Mouse (Mus musculus): ENCODE measurements around the gene Them7. TPM values are rescaled to one million over a fixed set of nuclear protein-coding genes. Genes with fewer than 3 reads are reported as not detected.
A peak's percentile ranks its signal among the peaks of the same experiment; 100 is the strongest.

The Them7 gene
- polyA plus RNA-seq, 1 experiment from 2014 or later, result 0.17 TPM

DNA sequence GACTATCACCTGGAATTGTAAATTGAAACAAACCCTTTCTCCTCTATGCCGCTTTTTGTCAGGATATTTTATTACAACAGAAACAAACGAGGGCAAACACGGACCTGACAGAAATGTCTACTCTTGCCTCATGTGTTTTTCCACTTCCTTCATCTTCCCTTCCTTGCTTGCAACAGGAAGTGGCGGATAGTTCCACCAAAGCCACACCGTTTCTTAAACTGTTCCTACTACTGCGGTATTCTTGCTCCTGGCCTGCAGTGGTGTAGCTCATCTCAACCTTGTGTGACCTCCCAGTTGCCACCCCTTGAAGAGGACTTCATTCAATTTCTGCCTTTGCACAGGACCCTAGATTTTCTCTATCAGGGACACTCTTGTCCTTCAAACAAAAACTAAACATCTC lies 81.8 kb downstream of the Them7 start:
- DNase-seq (ENCODE audit: low spot score) (no peak), ATAC-seq (ENCODE audit: low FRiP score) (no peak)
- Histone ChIP-seq H3K27me3 (ENCODE audit: control insufficient read depth, insufficient read depth, low read length) (no peaks in the 10 kb centered on the region), H3K36me3 (ENCODE audit: control insufficient read depth, insufficient read depth, low read length) (no peaks in the 10 kb centered on the region), H3K27ac (ENCODE audit: low read depth, low read length) (no peak overlapping the region), H3K4me2 (replicated peaks; ENCODE audit: low read depth, low read length) (no peak overlapping the region), H3K4me1 (replicated peaks; ENCODE audit: control insufficient read depth, insufficient read depth, low read length) (no peaks in the 10 kb centered on the region), H3K4me3 (ENCODE audit: low read depth, low read length) (no peak overlapping the region), H3K9me3 (ENCODE audit: control insufficient read depth, low read length) (no peaks in the 10 kb centered on the region), H3K9ac (ENCODE audit: low read depth, low read length) (no peak overlapping the region)
- 87% methylated on average over 6 of the region's 6 CpGs for WGBS

- DNase-seq (ENCODE audit: low spot score) (peak; percentile 44), ATAC-seq (ENCODE audit: low FRiP score) (no peak)
- H3K4me3 ChIP-seq (ENCODE audit: low read depth, low read length), result no peak overlapping the region
- H3K27me3 ChIP-seq (ENCODE audit: control insufficient read depth, insufficient read depth, low read length), result no peaks in the 10 kb centered on the region
- no peaks in the 10 kb centered on the region for H3K9me3 ChIP-seq (ENCODE audit: control insufficient read depth, low read length)
- H3K9ac ChIP-seq (ENCODE audit: low read depth, low read length), result no peak overlapping the region
- no peaks in the 10 kb centered on the region for H3K4me1 ChIP-seq (replicated peaks; ENCODE audit: control insufficient read depth, insufficient read depth, low read length)
- no peak overlapping the region for H3K4me2 ChIP-seq (replicated peaks; ENCODE audit: low read depth, low read length)
- no peak overlapping the region for H3K27ac ChIP-seq (ENCODE audit: low read depth, low read length)
- no peaks in the 10 kb centered on the region for H3K36me3 ChIP-seq (ENCODE audit: control insufficient read depth, insufficient read depth, low read length)
- WGBS, result 43% methylated on average over 13 of the region's 13 CpGs
Measured at GRCm38 (mm10) chr2:105311414-105311813, 87.3 kb downstream of the Them7 start.

DNA sequence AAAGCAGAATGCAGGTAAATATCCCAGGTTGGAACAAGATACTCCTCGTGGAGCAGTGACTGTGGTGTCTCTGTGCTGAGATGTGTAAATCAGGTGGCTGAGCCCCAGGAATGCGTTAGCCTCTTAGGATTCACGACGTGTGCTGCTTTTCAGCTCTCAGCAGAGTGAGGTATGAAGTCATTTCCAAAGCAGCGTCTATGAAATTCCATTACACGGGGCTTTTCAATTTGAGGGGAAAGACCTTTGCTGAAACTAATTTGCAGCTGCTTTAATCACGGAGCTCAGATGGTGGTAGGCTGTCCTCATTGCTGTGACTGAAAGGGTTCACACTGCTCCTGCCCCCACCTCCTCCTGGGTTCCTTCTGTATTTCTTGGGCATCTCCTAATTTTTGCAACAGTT lies 87.9 kb downstream of the Them7 start:
- H3K9ac ChIP-seq (ENCODE audit: low read depth, low read length), result no peak overlapping the region
- no peak overlapping the region for H3K4me2 ChIP-seq (replicated peaks; ENCODE audit: low read depth, low read length)
- ATAC-seq (ENCODE audit: low FRiP score) (peak; percentile 54; the same call in 1 of the 2 replicates), DNase-seq (ENCODE audit: low spot score) (peak; percentile 17)
- H3K36me3 ChIP-seq (ENCODE audit: control insufficient read depth, insufficient read depth, low read length), result no peaks in the 10 kb centered on the region
- WGBS, result 16% methylated on average over 7 of the region's 7 CpGs
- H3K4me1 ChIP-seq (replicated peaks; ENCODE audit: control insufficient read depth, insufficient read depth, low read length), result no peaks in the 10 kb centered on the region
- no peaks in the 10 kb centered on the region for H3K9me3 ChIP-seq (ENCODE audit: control insufficient read depth, low read length)
- no peaks in the 10 kb centered on the region for H3K27me3 ChIP-seq (ENCODE audit: control insufficient read depth, insufficient read depth, low read length)
- no peak overlapping the region for H3K27ac ChIP-seq (ENCODE audit: low read depth, low read length)
- H3K4me3 ChIP-seq (ENCODE audit: low read depth, low read length), result no peak overlapping the region

- H3K27ac ChIP-seq (ENCODE audit: low read depth, low read length), result no peak overlapping the region
- H3K27me3 ChIP-seq (ENCODE audit: control insufficient read depth, insufficient read depth, low read length), result no peaks in the 10 kb centered on the region
- no peaks in the 10 kb centered on the region for H3K36me3 ChIP-seq (ENCODE audit: control insufficient read depth, insufficient read depth, low read length)
- no peaks in the 10 kb centered on the region for H3K4me1 ChIP-seq (replicated peaks; ENCODE audit: control insufficient read depth, insufficient read depth, low read length)
- no peak overlapping the region for H3K4me2 ChIP-seq (replicated peaks; ENCODE audit: low read depth, low read length)
- ATAC-seq (ENCODE audit: low FRiP score) (no peak), DNase-seq (ENCODE audit: low spot score) (no peak)
- no peak overlapping the region for H3K9ac ChIP-seq (ENCODE audit: low read depth, low read length)
- 56% methylated on average over 3 of the region's 3 CpGs for WGBS
- H3K9me3 ChIP-seq (ENCODE audit: control insufficient read depth, low read length), result no peaks in the 10 kb centered on the region
- H3K4me3 ChIP-seq (ENCODE audit: low read depth, low read length), result no peak overlapping the region
Measured at GRCm38 (mm10) chr2:105313077-105313476, 89.0 kb downstream of the Them7 start.

- H3K4me1 ChIP-seq (replicated peaks; ENCODE audit: control insufficient read depth, insufficient read depth, low read length), result no peaks in the 10 kb centered on the region
- no peak overlapping the region for H3K4me3 ChIP-seq (ENCODE audit: low read depth, low read length)
- H3K36me3 ChIP-seq (ENCODE audit: control insufficient read depth, insufficient read depth, low read length), result no peaks in the 10 kb centered on the region
- DNase-seq (ENCODE audit: low spot score) (no peak), ATAC-seq (ENCODE audit: low FRiP score) (peak; percentile 43; the same call in 1 of the 2 replicates)
- no peak overlapping the region for H3K27ac ChIP-seq (ENCODE audit: low read depth, low read length)
- 61% methylated on average over 13 of the region's 13 CpGs for WGBS
- H3K27me3 ChIP-seq (ENCODE audit: control insufficient read depth, insufficient read depth, low read length), result no peaks in the 10 kb centered on the region
- no peaks in the 10 kb centered on the region for H3K9me3 ChIP-seq (ENCODE audit: control insufficient read depth, low read length)
- H3K9ac ChIP-seq (ENCODE audit: low read depth, low read length), result no peak overlapping the region
- no peak overlapping the region for H3K4me2 ChIP-seq (replicated peaks; ENCODE audit: low read depth, low read length)
Measured at GRCm38 (mm10) chr2:105317556-105318184, 93.5 kb downstream of the Them7 start.

DNA sequence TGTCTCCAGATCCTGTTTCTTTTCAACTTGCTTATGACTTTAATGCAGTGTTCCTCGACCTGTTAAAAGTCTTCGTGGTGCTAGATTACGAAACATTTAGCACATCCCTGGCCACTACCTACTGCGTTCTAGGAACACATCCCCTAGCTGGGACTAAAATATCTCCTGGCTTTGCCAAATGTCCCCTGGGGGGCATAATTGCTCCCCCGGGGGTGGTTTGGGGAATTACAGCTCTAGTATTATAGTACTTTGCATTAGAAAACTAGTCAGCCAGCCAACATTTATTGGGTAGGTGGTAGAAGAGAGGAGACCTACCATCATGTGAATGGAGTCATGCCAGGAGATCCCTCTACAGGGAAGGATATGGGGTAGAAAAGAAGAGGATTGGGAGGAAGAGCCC lies 101.9 kb downstream of the Them7 start:
- Histone ChIP-seq H3K4me2 (replicated peaks; ENCODE audit: low read depth, low read length) (no peak overlapping the region), H3K9me3 (ENCODE audit: control insufficient read depth, low read length) (no peaks in the 10 kb centered on the region)

DNA sequence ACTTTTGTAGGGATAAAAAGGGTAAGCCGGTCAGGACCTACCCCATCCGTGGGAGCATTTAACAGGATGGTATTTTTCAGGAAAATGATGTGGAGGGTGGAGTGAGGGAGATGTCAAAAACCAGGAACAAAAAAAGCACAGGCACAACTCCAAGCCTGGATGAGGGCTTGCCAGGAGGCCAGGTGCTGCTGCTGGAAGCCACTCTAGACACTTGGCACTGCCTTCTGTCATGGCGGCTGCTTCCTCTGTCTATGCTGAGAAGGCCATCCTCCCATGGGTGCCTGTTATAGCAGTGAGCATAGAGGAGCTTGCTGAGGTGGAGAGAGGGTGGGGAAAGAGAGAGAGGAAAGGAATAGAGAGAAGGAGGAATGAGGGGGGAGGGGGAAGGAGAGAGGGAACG lies 105.9 kb downstream of the Them7 start:
- WGBS, result 89% methylated on average over 4 of the region's 4 CpGs
- H3K4me3 ChIP-seq (ENCODE audit: low read depth, low read length), result no peak overlapping the region
- no peaks in the 10 kb centered on the region for H3K36me3 ChIP-seq (ENCODE audit: control insufficient read depth, insufficient read depth, low read length)
- no peaks in the 10 kb centered on the region for H3K4me1 ChIP-seq (replicated peaks; ENCODE audit: control insufficient read depth, insufficient read depth, low read length)
- no peaks in the 10 kb centered on the region for H3K9me3 ChIP-seq (ENCODE audit: control insufficient read depth, low read length)
- DNase-seq (ENCODE audit: low spot score) (no peak), ATAC-seq (ENCODE audit: low FRiP score) (no peak)
- H3K27me3 ChIP-seq (ENCODE audit: control insufficient read depth, insufficient read depth, low read length), result peaks cover 2% of the 10 kb centered on the region; the same call in 1 of the 2 replicates
- no peak overlapping the region for H3K4me2 ChIP-seq (replicated peaks; ENCODE audit: low read depth, low read length)
- no peak overlapping the region for H3K27ac ChIP-seq (ENCODE audit: low read depth, low read length)
- no peak overlapping the region for H3K9ac ChIP-seq (ENCODE audit: low read depth, low read length)

More for the DNA sequence above, 101.9 kb downstream of the Them7 start:
- no peak overlapping the region for H3K4me3 ChIP-seq (ENCODE audit: low read depth, low read length)
- DNase-seq (ENCODE audit: low spot score) (no peak), ATAC-seq (ENCODE audit: low FRiP score) (no peak)
- WGBS, result 95% methylated on average over 5 of the region's 5 CpGs
- H3K36me3 ChIP-seq (ENCODE audit: control insufficient read depth, insufficient read depth, low read length), result no peaks in the 10 kb centered on the region
- H3K9ac ChIP-seq (ENCODE audit: low read depth, low read length), result no peak overlapping the region
- no peaks in the 10 kb centered on the region for H3K27me3 ChIP-seq (ENCODE audit: control insufficient read depth, insufficient read depth, low read length)
- H3K27ac ChIP-seq (ENCODE audit: low read depth, low read length), result no peak overlapping the region
- no peaks in the 10 kb centered on the region for H3K4me1 ChIP-seq (replicated peaks; ENCODE audit: control insufficient read depth, insufficient read depth, low read length)

DNA sequence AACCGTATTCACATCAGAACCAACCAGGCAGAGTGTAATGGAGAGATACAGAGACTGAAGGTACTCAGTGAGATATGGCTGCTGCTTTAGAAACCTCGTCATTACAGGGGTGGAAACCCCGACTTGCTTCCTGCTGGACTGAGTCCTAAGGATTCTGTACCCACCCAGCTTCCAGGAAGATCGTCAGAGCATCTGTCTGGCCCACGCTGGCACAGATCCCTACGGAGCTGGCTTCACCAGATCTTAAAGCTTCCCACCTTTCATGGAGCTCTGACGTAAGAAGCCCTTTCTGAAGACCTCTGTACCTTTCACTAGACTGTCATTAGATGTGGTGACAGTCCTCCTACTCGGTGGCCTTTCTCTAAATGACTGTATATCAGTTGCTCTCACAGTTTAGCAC lies 109.0 kb downstream of the Them7 start:
- peaks cover 2% of the 10 kb centered on the region; the same call in 1 of the 2 replicates for H3K27me3 ChIP-seq (ENCODE audit: control insufficient read depth, insufficient read depth, low read length)
- no peak overlapping the region for H3K4me3 ChIP-seq (ENCODE audit: low read depth, low read length)
- no peak overlapping the region for H3K9ac ChIP-seq (ENCODE audit: low read depth, low read length)
- no peak overlapping the region for H3K27ac ChIP-seq (ENCODE audit: low read depth, low read length)
- no peak overlapping the region for H3K4me2 ChIP-seq (replicated peaks; ENCODE audit: low read depth, low read length)
- ATAC-seq (ENCODE audit: low FRiP score) (no peak), DNase-seq (ENCODE audit: low spot score) (no peak)
- no peaks in the 10 kb centered on the region for H3K4me1 ChIP-seq (replicated peaks; ENCODE audit: control insufficient read depth, insufficient read depth, low read length)
- no peaks in the 10 kb centered on the region for H3K9me3 ChIP-seq (ENCODE audit: control insufficient read depth, low read length)
- H3K36me3 ChIP-seq (ENCODE audit: control insufficient read depth, insufficient read depth, low read length), result no peaks in the 10 kb centered on the region
- 79% methylated on average over 8 of the region's 8 CpGs for WGBS

DNA sequence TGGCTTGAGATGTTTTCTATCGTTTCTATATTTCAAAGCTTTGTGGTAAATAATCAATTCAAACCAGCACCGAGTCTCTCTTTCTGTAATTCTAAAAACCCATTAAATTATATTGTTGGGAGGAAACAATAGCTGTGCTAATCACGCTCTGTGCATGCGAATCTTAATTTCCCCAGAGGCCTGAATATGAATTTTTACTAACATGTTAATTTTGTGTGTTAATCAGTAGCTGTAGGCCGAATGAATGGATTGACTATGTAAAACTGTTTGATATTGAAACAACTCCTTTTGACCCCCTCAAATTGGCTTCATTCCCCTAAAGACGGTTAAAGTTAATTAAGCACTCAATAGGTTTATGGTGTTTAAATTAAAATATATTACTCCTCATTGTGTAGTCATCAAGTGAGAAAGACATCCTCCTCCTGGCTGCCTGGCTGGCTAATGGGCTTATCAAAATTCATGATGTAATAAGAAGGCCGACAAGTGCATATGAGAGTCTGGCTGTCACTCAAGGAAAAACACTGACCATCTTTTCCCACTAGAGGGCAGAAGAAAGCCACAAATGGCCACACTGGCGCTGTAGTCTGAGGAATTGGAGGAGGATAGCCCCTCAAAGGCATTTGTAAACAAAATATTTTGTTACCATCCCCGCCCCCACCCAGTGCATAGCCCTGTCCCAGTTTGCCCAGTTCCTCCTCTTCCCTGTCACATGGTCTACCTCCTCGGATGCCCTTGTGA lies 110.0 kb downstream of the Them7 start:
- Histone ChIP-seq H3K4me3 (ENCODE audit: low read depth, low read length) (no peak overlapping the region), H3K36me3 (ENCODE audit: control insufficient read depth, insufficient read depth, low read length) (no peaks in the 10 kb centered on the region), H3K27ac (ENCODE audit: low read depth, low read length) (no peak overlapping the region), H3K9me3 (ENCODE audit: control insufficient read depth, low read length) (no peaks in the 10 kb centered on the region), H3K4me1 (replicated peaks; ENCODE audit: control insufficient read depth, insufficient read depth, low read length) (no peaks in the 10 kb centered on the region), H3K27me3 (ENCODE audit: control insufficient read depth, insufficient read depth, low read length) (peaks cover 2% of the 10 kb centered on the region; the same call in 1 of the 2 replicates), H3K4me2 (replicated peaks; ENCODE audit: low read depth, low read length) (no peak overlapping the region), H3K9ac (ENCODE audit: low read depth, low read length) (no peak overlapping the region)
- peak; percentile 63 for ATAC-seq (ENCODE audit: low FRiP score)
- 39% methylated on average over 10 of the region's 10 CpGs for WGBS
- peak; percentile 86 for DNase-seq (ENCODE audit: low spot score)
